Mouse (Mus musculus) mammary gland, adult 2 months (tissue): Measurements from ENCODE around the gene Ddah2. TPM values are rescaled to one million over a fixed set of nuclear protein-coding genes. Genes with fewer than 3 reads are reported as not detected.

Experiments
- polyA plus RNA-seq: library from polyadenylated mRNA; depleted of rRNA; stranded (reverse); fragments of >200 nt; gene quantifications from 2 replicates; pipeline ENCODE4 v1.2.3, GENCODE M21; 2012; ENCODE audit warnings: low replicate concordance; rRNA removed

The Ddah2 gene
- 58.1 and 90.9 TPM in 2 replicates for polyA plus RNA-seq

GRCm38 (mm10) chr17:35058911-35059892, at the start of gene Ddah2:
TSS of gene Ddah2 (plus strand) at chr17:35059035.

GRCm38 (mm10) chr17:35016376-35016775, 42.5 kb upstream of the Ddah2 start, which contains the start of gene Vwa7:
TSS of gene Vwa7 (plus strand) at chr17:35016579.

GRCm38 (mm10) chr17:35027277-35028068, 31.4 kb upstream of the Ddah2 start, which contains the start of gene Sapcd1:
TSS of gene Sapcd1 (minus strand) at chr17:35028016.

GRCm38 (mm10) chr17:35046681-35047455, 12.0 kb upstream of the Ddah2 start, which contains the start of gene Msh5:
TSS of gene Msh5 (minus strand) at chr17:35046745.

GRCm38 (mm10) chr17:35049561-35050016, 9.2 kb upstream of the Ddah2 start, which contains the start of gene Clic1:
TSS of gene Clic1 (plus strand) at chr17:35049966.

GRCm38 (mm10) chr17:35064951-35065947, 6.4 kb downstream of the Ddah2 start, which contains the start of gene Ly6g6c:
TSS of gene Ly6g6c (plus strand) at chr17:35065388.

GRCm38 (mm10) chr17:35066084-35066483, 7.2 kb downstream of the Ddah2 start, which contains the start of gene Mpig6b:
TSS of gene Mpig6b (minus strand) at chr17:35066184.

GRCm38 (mm10) chr17:35076507-35077176, 17.8 kb downstream of the Ddah2 start, which contains the start of gene Ly6g6e:
TSS of gene Ly6g6e (plus strand) at chr17:35076902.

GRCm38 (mm10) chr17:35077786-35078233, 19.0 kb downstream of the Ddah2 start, which contains the start of gene Ly6g6d:
TSS of gene Ly6g6d (minus strand) at chr17:35078065.

GRCm38 (mm10) chr17:35085208-35085865, 26.5 kb downstream of the Ddah2 start, which contains the start of gene Ly6g6f:
TSS of gene Ly6g6f (minus strand) at chr17:35085610.

GRCm38 (mm10) chr17:35088825-35089644, 30.2 kb downstream of the Ddah2 start, which contains the start of gene Abhd16a:
TSS of gene Abhd16a (plus strand) at chr17:35089263.

GRCm38 (mm10) chr17:35108097-35108496, 49.3 kb downstream of the Ddah2 start, which contains the start of gene Ly6g5c:
TSS of gene Ly6g5c (plus strand) at chr17:35108279.

Other genes with a start within 250 kb of the Ddah2 start
- gene Stk19, start 222.1 kb upstream of the Ddah2 start, polyA plus RNA-seq = 48.6 and 50.3 TPM in 2 replicates
- 72.8 and 80.9 TPM in 2 replicates for gene Dxo, start 222.0 kb upstream of the Ddah2 start, polyA plus RNA-seq
- 77.4 and 105 TPM in 2 replicates for gene Skiv2l, start 208.8 kb upstream of the Ddah2 start, polyA plus RNA-seq
- gene Nelfe, start 208.6 kb upstream of the Ddah2 start, polyA plus RNA-seq = 18.7 and 20.6 TPM in 2 replicates
- 70.0 and 71.7 TPM in 2 replicates for gene Cfb, start 196.5 kb upstream of the Ddah2 start, polyA plus RNA-seq
- 13.1 and 14.3 TPM in 2 replicates for gene Zbtb12, start 179.6 kb upstream of the Ddah2 start, polyA plus RNA-seq
- 0.06 and 0.07 TPM in 2 replicates for gene Gm20547, start 177.0 kb upstream of the Ddah2 start, polyA plus RNA-seq
- gene C2, start 160.8 kb upstream of the Ddah2 start, polyA plus RNA-seq = 46.9 and 64.7 TPM in 2 replicates
- 189 and 339 TPM in 2 replicates for gene Ehmt2, start 160.6 kb upstream of the Ddah2 start, polyA plus RNA-seq
- 7.4 and 9.2 TPM in 2 replicates for gene Slc44a4, start 144.6 kb upstream of the Ddah2 start, polyA plus RNA-seq
- 48.4 and 54.9 TPM in 2 replicates for gene Neu1, start 127.8 kb upstream of the Ddah2 start, polyA plus RNA-seq
- gene Hspa1b, start 99.8 kb upstream of the Ddah2 start, polyA plus RNA-seq = 43.1 and 146 TPM in 2 replicates
- 0.30 TPM in 1 of 2 replicates, not detected in the other for gene Gm20481, start 89.1 kb upstream of the Ddah2 start, polyA plus RNA-seq
- gene Hspa1a, start 86.9 kb upstream of the Ddah2 start, polyA plus RNA-seq = 17.7 and 42.4 TPM in 2 replicates
- gene Hspa1l, start 86.3 kb upstream of the Ddah2 start, polyA plus RNA-seq = 0.30 and 3.0 TPM in 2 replicates
- gene Lsm2, start 77.2 kb upstream of the Ddah2 start, polyA plus RNA-seq = 75.4 and 108 TPM in 2 replicates
- gene Vars, start 58.0 kb upstream of the Ddah2 start, polyA plus RNA-seq = 197 and 475 TPM in 2 replicates
- gene Vwa7, start 42.5 kb upstream of the Ddah2 start, polyA plus RNA-seq = 1.4 and 3.9 TPM in 2 replicates
- gene Sapcd1, start 31.0 kb upstream of the Ddah2 start, polyA plus RNA-seq = 1.7 and 2.0 TPM in 2 replicates
- gene Msh5, start 12.3 kb upstream of the Ddah2 start, polyA plus RNA-seq = 4.2 and 4.8 TPM in 2 replicates
- gene Clic1, start 9.1 kb upstream of the Ddah2 start, polyA plus RNA-seq = 110 and 121 TPM in 2 replicates
- gene Ly6g6c, start 6.4 kb downstream of the Ddah2 start, polyA plus RNA-seq = 1.5 and 25.2 TPM in 2 replicates
- gene Mpig6b, start 7.1 kb downstream of the Ddah2 start, polyA plus RNA-seq = 0.67 and 0.80 TPM in 2 replicates
- gene Ly6g6e, start 17.9 kb downstream of the Ddah2 start, polyA plus RNA-seq = 5.7 and 9.0 TPM in 2 replicates
- gene Ly6g6d, start 19.0 kb downstream of the Ddah2 start, polyA plus RNA-seq = 1.1 and 2.2 TPM in 2 replicates
- gene Ly6g6f, start 26.6 kb downstream of the Ddah2 start, polyA plus RNA-seq = 0.19 TPM in 1 of 2 replicates, not detected in the other
- 200 and 293 TPM in 2 replicates for gene Abhd16a, start 30.2 kb downstream of the Ddah2 start, polyA plus RNA-seq
- gene Ly6g5c, start 49.2 kb downstream of the Ddah2 start, polyA plus RNA-seq = not detected in 2 replicates
- 3.5 and 4.4 TPM in 2 replicates for gene Ly6g5b, start 56.4 kb downstream of the Ddah2 start, polyA plus RNA-seq
- 16.3 and 24.8 TPM in 2 replicates for gene Gpank1, start 62.4 kb downstream of the Ddah2 start, polyA plus RNA-seq
- 376 and 470 TPM in 2 replicates for gene Csnk2b, start 63.0 kb downstream of the Ddah2 start, polyA plus RNA-seq
- gene D17H6S53E, start 67.3 kb downstream of the Ddah2 start, polyA plus RNA-seq = 8.7 and 9.2 TPM in 2 replicates
- 0.16 and 0.93 TPM in 2 replicates for gene Apom, start 73.0 kb downstream of the Ddah2 start, polyA plus RNA-seq
- 203 and 278 TPM in 2 replicates for gene Bag6, start 76.1 kb downstream of the Ddah2 start, polyA plus RNA-seq
- gene Prrc2a, start 105.9 kb downstream of the Ddah2 start, polyA plus RNA-seq = 344 and 571 TPM in 2 replicates
- gene Aif1, start 117.0 kb downstream of the Ddah2 start, polyA plus RNA-seq = 2.8 and 5.7 TPM in 2 replicates
- 48.2 and 60.4 TPM in 2 replicates for gene Lst1, start 129.4 kb downstream of the Ddah2 start, polyA plus RNA-seq
- 118 and 400 TPM in 2 replicates for gene Ltb, start 135.4 kb downstream of the Ddah2 start, polyA plus RNA-seq
- gene Tnf, start 143.0 kb downstream of the Ddah2 start, polyA plus RNA-seq = 7.1 and 9.9 TPM in 2 replicates
- 12.2 and 19.0 TPM in 2 replicates for gene Lta, start 146.3 kb downstream of the Ddah2 start, polyA plus RNA-seq
- gene Gm16181, start 161.8 kb downstream of the Ddah2 start, polyA plus RNA-seq = 0.80 and 4.0 TPM in 2 replicates
- gene Atp6v1g2, start 174.6 kb downstream of the Ddah2 start, polyA plus RNA-seq = 6.5 and 11.8 TPM in 2 replicates
- 10.2 and 38.6 TPM in 2 replicates for gene Nfkbil1, start 176.8 kb downstream of the Ddah2 start, polyA plus RNA-seq
- gene Ddx39b, start 182.7 kb downstream of the Ddah2 start, polyA plus RNA-seq = 265 and 272 TPM in 2 replicates
- gene H2-D1, start 203.7 kb downstream of the Ddah2 start, polyA plus RNA-seq = 1,785 and 2,234 TPM in 2 replicates